Mouse (Mus musculus) splenic B cell, adult 2 months (primary cell): ENCODE results near the gene Dusp18.
"Not testable (repeated sequence)": the region's sequence is repeated elsewhere in the genome, so short reads cannot be mapped to it uniquely, and the experiment has no call there.

Source experiments
- DNase-seq: peaks from one replicate; pipeline ENCODE4 v3.0.0-alpha.2; 2011; ENCODE audit warnings: low read depth, low spot score
- H3K27me3 ChIP-seq: 2 replicates; pipeline ENCODE4 v1.6.1; 2012; ENCODE audit warnings: mild to moderate bottlenecking, low read length, moderate library complexity, mixed read lengths; ENCODE audit not compliant: control insufficient read depth, poor library complexity, insufficient read depth, severe bottlenecking
- H3K36me3 ChIP-seq: 2 replicates; pipeline ENCODE4 v1.6.1; 2012; ENCODE audit warnings: mild to moderate bottlenecking, low read length, moderate library complexity, mixed read lengths; ENCODE audit not compliant: control insufficient read depth, poor library complexity, insufficient read depth, severe bottlenecking

The Dusp18 gene

DNA sequence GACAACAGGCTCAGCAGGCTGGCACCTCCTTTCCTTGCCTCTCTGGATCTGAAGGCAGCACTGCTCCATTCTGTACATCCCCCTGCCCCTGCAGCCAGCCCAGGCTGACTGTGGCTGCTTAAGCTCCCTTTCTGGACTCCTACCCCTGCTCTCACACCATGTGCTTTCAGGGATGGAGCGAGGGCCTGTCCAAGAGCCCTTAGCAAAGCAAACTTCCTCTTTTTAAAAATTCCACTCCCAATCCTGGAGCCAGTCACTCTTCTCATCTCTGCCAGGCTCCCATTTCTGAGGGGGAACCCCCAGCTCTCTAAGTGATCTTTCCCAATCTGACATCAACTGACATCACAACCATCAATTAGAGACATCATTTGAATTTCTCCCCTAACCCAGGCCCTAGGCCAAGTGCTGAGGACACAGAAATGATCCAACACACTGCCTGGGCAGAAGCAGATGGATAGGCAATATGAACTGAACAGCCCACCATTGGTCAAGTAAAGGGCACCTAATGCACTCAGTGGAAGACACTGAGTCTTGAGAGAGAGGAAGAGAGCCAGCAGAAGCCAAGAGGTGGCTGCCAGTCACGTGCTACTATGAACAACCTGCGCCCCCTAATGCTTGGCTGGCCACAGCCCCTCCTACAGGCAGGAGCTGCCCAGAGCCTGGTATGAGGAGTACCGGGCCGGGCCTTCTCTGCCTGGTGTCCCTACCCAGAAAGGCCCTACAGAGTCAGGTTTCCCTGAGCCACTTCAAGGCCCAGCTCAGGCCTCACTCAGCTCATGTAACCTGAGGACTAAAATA lies 15.7 kb downstream of the Dusp18 start:
- Histone ChIP-seq H3K27me3 (no peaks in the 10 kb centered on the region), H3K36me3 (no peaks in the 10 kb centered on the region)
- DNase-seq, result peak; percentile 20

DNA sequence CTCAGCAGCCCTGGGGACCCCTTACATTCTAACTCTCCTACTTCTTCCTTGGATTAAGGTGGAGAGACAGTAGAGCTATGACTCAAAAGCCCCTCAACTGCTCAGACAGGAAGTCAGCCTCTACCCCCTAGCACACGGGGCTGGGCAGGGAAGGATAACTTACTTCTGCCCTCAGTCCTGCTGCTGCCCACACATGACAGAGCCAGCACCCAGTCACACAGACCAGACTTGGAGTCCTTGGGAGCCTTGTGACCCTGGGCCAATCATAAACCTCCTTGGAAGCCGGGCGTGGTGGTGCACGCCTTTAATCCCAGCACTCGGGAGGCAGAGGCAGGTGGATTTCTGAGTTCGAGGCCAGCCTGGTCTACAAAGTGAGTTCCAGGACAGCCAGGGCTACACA lies 16.4 kb downstream of the Dusp18 start:
- H3K36me3 ChIP-seq, DNase-seq, H3K27me3 ChIP-seq: not testable (repeated sequence)

DNA sequence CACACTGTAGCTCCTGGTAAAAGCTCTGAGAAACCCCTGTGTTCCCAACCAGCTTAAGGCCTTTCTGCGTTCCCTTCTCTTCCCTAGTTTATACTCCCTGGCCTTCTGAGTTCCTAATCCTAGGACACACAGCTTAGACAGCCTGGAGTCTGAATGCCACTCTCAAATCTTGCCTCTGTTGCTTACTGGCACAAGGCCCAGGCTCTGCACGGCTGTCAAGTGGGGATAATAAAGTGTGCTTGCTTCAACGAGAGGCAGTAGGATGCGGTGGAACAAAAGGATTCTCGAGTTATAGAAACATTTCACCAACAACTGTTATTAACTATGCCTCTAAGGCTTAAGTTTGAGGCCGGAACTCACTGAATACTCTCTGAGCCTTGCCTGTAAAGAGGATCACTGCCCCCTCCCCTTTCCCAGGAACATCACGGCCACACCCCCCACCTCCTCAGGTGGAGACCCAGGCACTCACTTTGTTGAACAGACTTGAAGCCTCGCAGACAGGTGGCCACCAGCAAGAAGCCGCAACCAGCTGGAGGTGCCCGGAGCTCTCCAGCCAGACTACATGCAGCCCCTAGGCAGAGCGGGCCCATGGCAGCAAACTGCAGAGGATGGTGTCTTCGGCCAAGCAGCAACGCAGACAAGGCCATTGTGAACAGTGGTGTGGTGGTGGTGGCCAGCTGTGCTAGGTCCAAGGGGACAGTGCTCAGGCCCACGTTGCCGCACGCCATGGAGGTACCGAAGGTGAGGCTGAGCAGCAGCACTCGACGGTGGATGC lies 17.2 kb downstream of the Dusp18 start:
- Histone ChIP-seq H3K27me3 (no peaks in the 10 kb centered on the region), H3K36me3 (no peaks in the 10 kb centered on the region)
- no peak for DNase-seq

DNA sequence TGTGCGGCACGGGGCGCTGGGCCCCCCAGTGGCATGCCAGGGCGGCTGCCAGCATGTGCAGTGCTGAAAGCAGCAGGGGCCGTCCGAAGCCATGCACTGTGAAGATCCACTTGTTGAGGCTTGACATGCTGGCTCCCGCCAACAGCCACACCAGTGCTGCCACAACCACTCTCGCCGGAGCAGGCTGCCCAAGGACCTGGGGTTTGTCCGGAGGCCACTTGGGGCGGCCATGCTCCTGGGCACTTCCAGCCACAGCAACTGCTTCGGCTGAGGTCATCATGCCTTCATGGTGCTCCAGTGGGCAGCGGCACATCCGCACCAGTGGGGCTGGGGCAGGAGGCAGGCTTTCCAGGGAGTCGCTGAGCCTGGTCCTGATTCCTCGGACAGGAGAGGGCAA lies 17.8 kb downstream of the Dusp18 start:
- peak; percentile 15 for DNase-seq

DNA sequence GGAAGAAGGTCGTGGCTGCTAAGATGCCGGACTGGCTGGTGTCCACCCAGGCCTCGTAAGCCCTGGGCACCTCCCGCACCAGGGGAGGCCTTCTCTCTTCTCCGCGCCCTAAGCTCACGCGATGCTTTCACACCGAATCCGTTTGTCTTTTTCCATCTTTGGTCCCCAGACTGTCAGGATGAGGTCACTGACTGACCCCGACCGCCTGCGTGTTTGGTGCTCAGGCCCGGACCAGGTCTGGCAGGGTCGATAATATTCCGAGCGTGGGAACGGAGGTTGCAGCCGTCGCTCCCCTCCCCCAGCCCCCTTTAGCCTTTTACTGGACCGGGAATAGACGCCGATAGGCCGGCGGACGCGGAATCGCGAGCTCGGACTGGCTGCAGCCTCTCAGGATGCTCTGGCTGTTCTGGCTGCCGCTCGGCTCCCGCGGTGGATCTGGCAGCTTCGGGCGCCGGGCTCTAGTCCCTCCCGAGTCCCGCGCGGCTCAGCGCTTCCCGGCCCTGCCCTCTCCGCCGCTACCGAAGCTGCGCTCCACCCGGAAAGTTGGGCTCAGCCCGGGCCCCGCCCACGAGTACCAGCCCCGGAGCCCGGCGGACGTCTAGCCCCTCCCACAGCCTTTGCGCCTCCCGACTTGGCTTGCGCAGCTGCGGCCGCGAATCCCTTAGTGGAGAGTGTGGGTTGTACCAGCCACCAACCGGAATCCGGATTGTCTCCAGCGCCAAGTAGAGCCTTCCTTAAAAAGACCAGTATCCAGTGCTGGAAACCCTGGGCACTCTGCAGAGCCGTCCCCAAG lies 18.5 kb downstream of the Dusp18 start:
- Histone ChIP-seq H3K27me3 (no peaks in the 10 kb centered on the region), H3K36me3 (no peaks in the 10 kb centered on the region)
- peak; percentile 74 for DNase-seq

More for the DNA sequence above, 17.8 kb downstream of the Dusp18 start:
- Histone ChIP-seq H3K27me3 (no peaks in the 10 kb centered on the region), H3K36me3 (no peaks in the 10 kb centered on the region)

DNA sequence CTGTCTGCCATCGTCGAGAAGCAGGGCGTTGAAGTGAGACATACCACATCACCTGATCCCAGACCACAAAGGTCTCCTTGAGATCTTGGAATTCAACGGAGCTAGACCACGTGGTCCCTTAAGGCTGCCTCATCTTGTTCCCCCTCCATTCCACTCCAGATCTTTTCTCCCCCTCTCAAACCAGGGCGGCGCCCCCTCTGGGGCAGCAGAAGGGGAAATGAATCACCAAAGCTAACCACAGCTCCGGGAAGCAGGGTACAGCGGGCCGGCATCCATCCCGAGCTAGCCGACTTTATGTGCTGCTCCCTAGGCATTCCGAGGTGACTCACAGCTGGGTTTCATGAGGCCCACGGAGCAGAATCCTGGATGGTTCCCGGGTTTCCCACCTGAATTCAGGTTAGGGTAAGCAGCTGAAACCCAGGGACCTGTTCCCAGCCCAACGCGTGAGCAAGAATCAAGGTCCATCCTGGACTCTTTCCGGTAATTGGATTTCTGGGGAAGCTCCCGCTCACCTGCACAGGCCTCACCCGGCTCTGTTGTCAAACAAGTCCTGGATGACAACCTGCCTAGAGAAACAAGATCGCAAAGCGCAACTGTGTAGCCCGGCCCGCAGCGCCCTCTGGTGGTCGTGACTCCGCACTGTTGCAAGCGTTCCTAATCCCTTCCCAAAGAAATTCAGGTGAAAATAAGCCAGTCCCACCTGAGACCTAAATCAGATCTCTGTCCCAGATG lies 19.2 kb downstream of the Dusp18 start, which contains the start of gene Slc35e4:
TSS of gene Slc35e4 (minus strand) at position 556 of the 732 bp plus-strand sequence.
- peak; percentile 81 for DNase-seq
- Histone ChIP-seq H3K27me3 (no peaks in the 10 kb centered on the region), H3K36me3 (no peaks in the 10 kb centered on the region)

DNA sequence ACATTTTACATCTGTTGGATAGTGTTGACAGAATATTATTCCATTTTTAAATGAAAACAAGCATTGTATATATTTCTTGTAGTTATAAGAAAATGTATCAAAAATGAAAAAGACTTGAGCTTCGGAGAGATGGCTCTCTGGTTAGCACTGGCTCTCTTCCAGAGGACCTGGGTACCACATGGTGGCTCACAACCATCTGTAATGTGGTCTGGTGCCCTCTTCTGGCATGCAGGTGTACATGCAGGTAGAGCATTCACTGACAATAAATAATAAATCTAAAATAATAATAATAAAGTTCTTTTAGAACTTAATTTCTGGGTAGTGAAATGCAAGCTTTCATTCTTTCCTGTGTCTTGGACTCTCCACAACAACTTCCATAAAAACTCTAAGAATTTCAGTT lies 23.7 kb downstream of the Dusp18 start:
- DNase-seq, result peak; percentile 58
- H3K27me3 ChIP-seq, result peaks cover 2% of the 10 kb centered on the region; the same call in 1 of the 2 replicates
- no peaks in the 10 kb centered on the region for H3K36me3 ChIP-seq

DNA sequence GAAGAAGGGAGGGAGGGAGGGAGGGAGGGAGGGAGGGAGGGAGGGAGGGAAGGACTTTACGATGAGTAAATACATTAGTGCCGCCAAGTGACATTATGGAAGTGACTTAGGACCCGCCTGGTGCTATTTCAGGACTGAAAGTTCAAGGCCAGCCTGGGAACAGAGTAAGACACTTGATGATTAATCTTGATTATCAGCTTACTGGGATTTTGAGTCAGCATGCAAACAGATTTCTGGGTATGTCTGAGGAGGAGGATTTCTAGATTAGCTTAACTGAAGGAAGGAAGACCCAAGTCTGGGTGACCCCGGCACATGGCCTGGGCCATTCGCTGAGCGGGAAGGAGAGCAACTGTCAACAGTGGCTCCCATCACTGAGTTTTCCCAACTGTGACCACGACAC lies 25.4 kb downstream of the Dusp18 start:
- no peak for DNase-seq
- peaks cover 2% of the 10 kb centered on the region; the same call in 1 of the 2 replicates for H3K27me3 ChIP-seq
- H3K36me3 ChIP-seq, result 0 out of 2 replicates have a peak, but pooled peaks cover 1% of the 10 kb centered on the region

DNA sequence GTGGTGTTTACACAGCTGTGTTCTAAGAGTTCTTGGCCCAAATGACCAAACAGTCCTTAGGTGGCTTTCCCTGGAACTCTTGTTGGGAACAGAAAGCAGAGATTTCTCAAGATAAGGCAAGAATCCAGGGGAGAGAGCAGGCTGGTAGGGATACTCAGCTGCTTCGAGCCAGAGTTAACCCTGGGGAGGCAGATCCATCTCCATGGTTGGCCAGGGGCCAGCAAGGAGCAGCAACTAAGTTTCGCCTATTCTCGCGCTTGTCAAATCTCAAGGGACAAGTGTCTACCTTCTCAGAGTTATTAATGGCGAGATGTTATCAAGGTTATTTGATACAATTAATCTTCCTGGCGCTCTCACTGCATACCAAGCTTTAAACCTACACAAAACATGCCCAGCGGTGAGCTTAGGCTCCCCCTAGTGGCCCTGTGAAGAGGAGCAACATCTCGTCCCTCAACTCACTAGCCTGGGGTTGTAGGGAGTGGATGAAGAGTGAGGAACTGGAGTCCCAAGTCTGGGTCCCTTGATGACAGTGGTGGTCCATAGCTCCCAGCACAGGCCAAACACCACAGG lies 26.3 kb downstream of the Dusp18 start:
- Histone ChIP-seq H3K36me3 (0 out of 2 replicates have a peak, but pooled peaks cover 1% of the 10 kb centered on the region), H3K27me3 (peaks cover 2% of the 10 kb centered on the region; the same call in 1 of the 2 replicates)
- DNase-seq, result peak; percentile 74

DNA sequence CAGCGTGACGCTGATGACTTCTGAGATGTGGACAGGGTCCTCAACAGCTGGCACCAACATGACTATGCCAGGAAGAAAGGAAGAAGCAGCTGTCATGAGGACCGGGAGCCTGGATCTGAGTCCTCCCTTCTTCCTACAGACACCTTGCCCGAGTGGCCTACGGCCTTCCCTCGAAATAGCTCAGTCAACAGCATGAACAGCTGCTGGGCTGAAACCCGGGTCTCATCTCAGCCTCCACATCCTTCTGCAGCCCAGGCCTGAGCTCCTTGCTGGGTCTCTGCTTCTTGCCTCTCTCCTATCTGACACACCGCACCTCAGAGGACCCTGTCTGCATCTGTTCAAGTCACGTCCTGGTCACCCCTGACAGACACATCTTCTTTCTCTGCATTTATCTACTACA lies 27.1 kb downstream of the Dusp18 start:
- H3K36me3 ChIP-seq, result 0 out of 2 replicates have a peak, but pooled peaks cover 1% of the 10 kb centered on the region
- no peak for DNase-seq
- H3K27me3 ChIP-seq, result peaks cover 2% of the 10 kb centered on the region; the same call in 1 of the 2 replicates

DNA sequence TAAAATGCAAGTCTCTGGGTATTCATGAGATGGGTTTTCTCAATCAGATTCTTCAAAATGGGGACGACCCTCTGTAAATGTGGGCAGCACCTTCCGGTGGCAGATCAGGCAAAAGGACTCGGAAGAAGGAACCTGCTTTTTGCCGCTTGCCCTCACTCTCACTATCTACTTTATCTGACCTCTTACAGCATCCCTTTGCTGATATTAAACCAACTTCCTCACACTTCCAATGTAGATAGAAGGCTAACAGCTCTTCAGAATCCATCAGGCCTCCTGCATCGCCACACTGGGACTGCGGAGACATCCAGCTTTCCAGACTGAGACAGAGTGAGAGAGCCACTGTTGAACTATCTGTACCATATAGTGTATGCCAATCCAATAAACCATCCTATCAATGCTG lies 27.7 kb downstream of the Dusp18 start:
- 0 out of 2 replicates have a peak, but pooled peaks cover 1% of the 10 kb centered on the region for H3K36me3 ChIP-seq
- peaks cover 2% of the 10 kb centered on the region; the same call in 1 of the 2 replicates for H3K27me3 ChIP-seq
- no peak for DNase-seq

DNA sequence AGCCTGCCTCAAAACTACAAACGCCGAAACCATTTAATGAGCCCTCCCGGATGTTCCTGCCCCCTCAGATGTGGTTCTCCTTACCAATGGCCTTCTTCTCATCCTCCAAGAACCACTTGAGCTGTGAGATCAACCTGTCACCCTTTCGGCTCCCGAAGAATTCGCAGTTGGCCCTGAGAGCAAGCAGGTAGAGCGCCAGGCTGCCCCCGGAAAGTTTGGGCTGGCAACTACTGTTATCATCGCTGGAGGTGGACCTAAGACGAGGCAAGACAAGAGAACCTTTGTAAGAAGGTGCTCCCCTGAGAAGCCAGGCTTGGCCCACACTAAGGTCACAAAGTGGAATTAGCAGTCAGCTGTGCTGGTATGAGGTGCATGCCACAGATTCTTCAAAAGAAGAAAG lies 30.9 kb downstream of the Dusp18 start:
- H3K27me3 ChIP-seq, result no peaks in the 10 kb centered on the region; the same call in 1 of the 2 replicates
- DNase-seq, result no peak
- 0 out of 2 replicates have a peak, but pooled peaks cover 1% of the 10 kb centered on the region for H3K36me3 ChIP-seq

DNA sequence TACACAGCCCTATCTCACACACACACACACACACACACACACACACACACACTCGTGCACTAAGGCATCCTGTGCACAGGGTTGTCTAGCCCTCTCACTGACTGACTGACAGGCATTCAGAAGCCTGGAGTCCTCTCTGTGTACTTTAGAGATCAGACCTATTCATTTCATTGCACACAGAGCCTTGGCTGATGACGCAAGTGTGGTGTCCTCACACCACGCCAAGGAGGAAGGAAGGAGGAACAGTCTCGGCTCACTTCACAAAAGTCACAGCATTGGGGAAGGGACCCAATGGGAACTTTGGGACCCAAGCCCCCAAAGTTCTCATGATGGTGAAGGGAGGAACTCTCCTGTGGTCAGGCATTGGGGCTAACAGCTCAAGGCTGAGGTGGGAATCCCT lies 35.0 kb downstream of the Dusp18 start:
- no peak for DNase-seq
- Histone ChIP-seq H3K36me3 (0 out of 2 replicates have a peak, but pooled peaks cover 1% of the 10 kb centered on the region), H3K27me3 (no peaks in the 10 kb centered on the region)
